ENCODE assay signal across 8 mouse cellular contexts in genomic region chr17:35813245-35813647, GRCm38 (mm10). TPM values are rescaled to one million over a fixed set of nuclear protein-coding genes. Genes with fewer than 3 reads are reported as not detected.
A peak's percentile ranks its signal among the peaks of the same experiment; 100 is the strongest.
DNase-seq lines count a peak whose midpoint lies in the region; ATAC-seq and TF ChIP-seq lines count a peak whose summit lies in the region.

No protein-coding gene starts in this region.

- WGBS in liver, embryonic 11.5 days = 62% methylated on average over 7 of the region's 7 CpGs
- WGBS in hindbrain, postnatal 0 days = 29% methylated on average over 7 of the region's 7 CpGs
- WGBS in limb, embryonic 15.5 days = 9% methylated on average over 7 of the region's 7 CpGs
- 54% methylated on average over 7 of the region's 7 CpGs for WGBS in neural tube, embryonic 14.5 days

- no peak for ATAC-seq in liver, embryonic 11.5 days (replicated peaks; ENCODE audit: low FRiP score)
- peak; percentile 88 for ATAC-seq in hindbrain, postnatal 0 days
- ATAC-seq in limb, embryonic 15.5 days (ENCODE audit: insufficient number of reproducible peaks, low FRiP score, low TSS enrichment, low read depth) = peak; percentile 85
- ATAC-seq in neural tube, embryonic 14.5 days (ENCODE audit: low read depth) = peak; percentile 61
- ATAC-seq in erythroid progenitor cell, adult 5-6 weeks (replicated peaks; ENCODE audit: low FRiP score, poor library complexity, severe bottlenecking) = no peak

- no peak overlapping the region for H3K4me2 ChIP-seq in liver, embryonic 11.5 days
- no peak overlapping the region for H3K4me2 ChIP-seq in hindbrain, postnatal 0 days (ENCODE audit: low read depth, low read length)
- H3K4me2 ChIP-seq in limb, embryonic 15.5 days = 0 out of 2 replicates have a peak overlapping the region, but pooled peaks have one; percentile 0
- no peak overlapping the region for H3K4me2 ChIP-seq in neural tube, embryonic 14.5 days (ENCODE audit: low read depth, low read length)

- H3K4me3 ChIP-seq in liver, embryonic 11.5 days (ENCODE audit: low read depth, low read length) = no peak overlapping the region
- no peak overlapping the region for H3K4me3 ChIP-seq in hindbrain, postnatal 0 days (ENCODE audit: low read length)
- H3K4me3 ChIP-seq in limb, embryonic 15.5 days = no peak overlapping the region
- H3K4me3 ChIP-seq in neural tube, embryonic 14.5 days (ENCODE audit: low read depth, low read length) = no peak overlapping the region

- no peak overlapping the region for H3K27ac ChIP-seq in liver, embryonic 11.5 days (ENCODE audit: low read depth, low read length)
- H3K27ac ChIP-seq in hindbrain, postnatal 0 days = peak overlapping the region; percentile 51
- peak overlapping the region; percentile 88 for H3K27ac ChIP-seq in limb, embryonic 15.5 days
- no peak overlapping the region; the same call in none of the 2 replicates for H3K27ac ChIP-seq in neural tube, embryonic 14.5 days (ENCODE audit: low read depth, low read length)

- TF ChIP-seq CTCF in hindbrain, postnatal 0 days (IDR thresholded peaks at IDR 0.05; ENCODE audit: low read depth) = no peak

- H3K9ac ChIP-seq in liver, embryonic 11.5 days (ENCODE audit: low read depth, low read length) = no peak overlapping the region
- H3K9ac ChIP-seq in hindbrain, postnatal 0 days (replicated peaks; ENCODE audit: low read length) = no peak overlapping the region
- H3K9ac ChIP-seq in limb, embryonic 15.5 days = no peak overlapping the region
- no peak overlapping the region for H3K9ac ChIP-seq in neural tube, embryonic 14.5 days (replicated peaks; ENCODE audit: low read depth, low read length)

- no peaks in the 10 kb centered on the region for H3K36me3 ChIP-seq in liver, embryonic 11.5 days (ENCODE audit: control insufficient read depth, insufficient read depth, low read length)
- H3K36me3 ChIP-seq in hindbrain, postnatal 0 days (ENCODE audit: insufficient read depth, low read length) = no peaks in the 10 kb centered on the region
- H3K36me3 ChIP-seq in limb, embryonic 15.5 days = no peaks in the 10 kb centered on the region
- H3K36me3 ChIP-seq in neural tube, embryonic 14.5 days (ENCODE audit: control insufficient read depth, insufficient read depth, low read length) = no peaks in the 10 kb centered on the region

- H3K9me3 ChIP-seq in liver, embryonic 11.5 days (ENCODE audit: control insufficient read depth, low read length) = no peaks in the 10 kb centered on the region
- no peaks in the 10 kb centered on the region for H3K9me3 ChIP-seq in hindbrain, postnatal 0 days (ENCODE audit: low read length)
- no peaks in the 10 kb centered on the region for H3K9me3 ChIP-seq in limb, embryonic 15.5 days
- H3K9me3 ChIP-seq in neural tube, embryonic 14.5 days (ENCODE audit: control insufficient read depth, low read length) = no peaks in the 10 kb centered on the region

- peaks cover 14% of the 10 kb centered on the region; the same call in 1 of the 2 replicates for H3K4me1 ChIP-seq in liver, embryonic 11.5 days (replicated peaks; ENCODE audit: control insufficient read depth, insufficient read depth, low read length)
- 0 out of 2 replicates have a peak, but pooled peaks cover 4% of the 10 kb centered on the region for H3K4me1 ChIP-seq in hindbrain, postnatal 0 days (ENCODE audit: insufficient read depth, low read length)
- H3K4me1 ChIP-seq in limb, embryonic 15.5 days = peaks cover 60% of the 10 kb centered on the region
- no peaks in the 10 kb centered on the region for H3K4me1 ChIP-seq in neural tube, embryonic 14.5 days (ENCODE audit: control insufficient read depth, insufficient read depth, low read length)

- DNase-seq in liver = peak; percentile 48
- DNase-seq in liver, embryonic 11.5 days (ENCODE audit: low spot score) = no peak
- DNase-seq in adrenal gland, adult 2 months = peak; percentile 95
- DNase-seq in gastrocnemius, adult 18-20 months (ENCODE audit: low spot score) = peak; percentile 97
- DNase-seq in hindbrain, postnatal 0 days (ENCODE audit: low spot score) = peak; percentile 87

- no peaks in the 10 kb centered on the region for H3K27me3 ChIP-seq in liver, embryonic 11.5 days (replicated peaks; ENCODE audit: control insufficient read depth, insufficient read depth, low read length)
- H3K27me3 ChIP-seq in hindbrain, postnatal 0 days (ENCODE audit: insufficient read depth, low read length) = no peaks in the 10 kb centered on the region
- H3K27me3 ChIP-seq in limb, embryonic 15.5 days = no peaks in the 10 kb centered on the region
- H3K27me3 ChIP-seq in neural tube, embryonic 14.5 days (ENCODE audit: control insufficient read depth, insufficient read depth, low read length) = no peaks in the 10 kb centered on the region

RNA-seq across cellular contexts. Expression of gene Ier3, which starts 8.2 kb away (rescaled TPM):
- polyA plus RNA-seq in liver, embryonic 11.5 days (2014; fragmentation: Nextera tagmentation; extraction: Ambion mirVana) = 9.4 and 9.9 TPM in 2 replicates
- 10 to 100 TPM in 1 of 2 experiments, 1 to 10 TPM in 1; 9.6 to 13.8 TPM for total RNA-seq in adrenal gland, adult 2 months (2021)
- 17.1 and 17.6 TPM in 2 replicates for polyA plus RNA-seq in adrenal gland, adult 2 months (2012; rRNA removed)
- total RNA-seq in gastrocnemius, adult 18-20 months (2021) = 1 to 10 TPM; 7.1 to 8.0 TPM
- 13.7 and 19.4 TPM in 2 replicates for total RNA-seq in hindbrain, postnatal 0 days (2014; rRNA removed)
- 18.3 and 19.4 TPM in 2 replicates for polyA plus RNA-seq in hindbrain, postnatal 0 days (2015; fragmentation: Nextera tagmentation; extraction: Ambion mirVana)
- polyA plus RNA-seq in limb, embryonic 15.5 days (2015; fragmentation: Nextera tagmentation; extraction: Ambion mirVana) = 23.2 and 27.5 TPM in 2 replicates
- polyA plus RNA-seq in neural tube, embryonic 14.5 days (2014; fragmentation: Nextera tagmentation; extraction: Ambion mirVana) = 4.2 and 6.9 TPM in 2 replicates
- 3.8 and 10.5 TPM in 2 replicates for total RNA-seq in erythroid progenitor cell, adult 5-6 weeks (2015; ENCODE audit: low replicate concordance)
- 0.51 and 4.0 TPM in 2 replicates for total RNA-seq in erythroid progenitor cell, adult 5-6 weeks (2017; ENCODE audit: low replicate concordance)

RNA-seq across cellular contexts. Expression of gene Flot1, which starts 9.8 kb away (rescaled TPM):
- polyA plus RNA-seq in liver, embryonic 11.5 days (2014; fragmentation: Nextera tagmentation; extraction: Ambion mirVana) = 59.3 and 67.8 TPM in 2 replicates
- total RNA-seq in adrenal gland, adult 2 months (2021) = 10 to 100 TPM; 59.0 to 74.4 TPM
- 61.0 and 66.2 TPM in 2 replicates for polyA plus RNA-seq in adrenal gland, adult 2 months (2012; rRNA removed)
- total RNA-seq in gastrocnemius, adult 18-20 months (2021) = 10 to 100 TPM; 58.1 to 61.3 TPM
- total RNA-seq in hindbrain, postnatal 0 days (2014; rRNA removed) = 94.1 and 142 TPM in 2 replicates
- polyA plus RNA-seq in hindbrain, postnatal 0 days (2015; fragmentation: Nextera tagmentation; extraction: Ambion mirVana) = 162 TPM in 2 replicates
- polyA plus RNA-seq in limb, embryonic 15.5 days (2015; fragmentation: Nextera tagmentation; extraction: Ambion mirVana) = 60.2 and 70.9 TPM in 2 replicates
- 100 and 121 TPM in 2 replicates for polyA plus RNA-seq in neural tube, embryonic 14.5 days (2014; fragmentation: Nextera tagmentation; extraction: Ambion mirVana)
- total RNA-seq in erythroid progenitor cell, adult 5-6 weeks (2015; ENCODE audit: low replicate concordance) = 19.3 and 32.8 TPM in 2 replicates
- total RNA-seq in erythroid progenitor cell, adult 5-6 weeks (2017; ENCODE audit: low replicate concordance) = 14.6 and 29.1 TPM in 2 replicates

RNA-seq across cellular contexts. Expression of gene Tubb5, which starts 24.9 kb away (rescaled TPM):
- 843 and 854 TPM in 2 replicates for polyA plus RNA-seq in liver, embryonic 11.5 days (2014; fragmentation: Nextera tagmentation; extraction: Ambion mirVana)
- total RNA-seq in adrenal gland, adult 2 months (2021) = 100 to 1,000 TPM; 152 to 198 TPM
- 137 and 156 TPM in 2 replicates for polyA plus RNA-seq in adrenal gland, adult 2 months (2012; rRNA removed)
- 10 to 100 TPM; 25.7 to 34.7 TPM for total RNA-seq in gastrocnemius, adult 18-20 months (2021)
- total RNA-seq in hindbrain, postnatal 0 days (2014; rRNA removed) = 3,311 and 3,326 TPM in 2 replicates
- polyA plus RNA-seq in hindbrain, postnatal 0 days (2015; fragmentation: Nextera tagmentation; extraction: Ambion mirVana) = 1,502 and 1,606 TPM in 2 replicates
- polyA plus RNA-seq in limb, embryonic 15.5 days (2015; fragmentation: Nextera tagmentation; extraction: Ambion mirVana) = 811 and 833 TPM in 2 replicates
- polyA plus RNA-seq in neural tube, embryonic 14.5 days (2014; fragmentation: Nextera tagmentation; extraction: Ambion mirVana) = 1,611 and 1,626 TPM in 2 replicates
- total RNA-seq in erythroid progenitor cell, adult 5-6 weeks (2015; ENCODE audit: low replicate concordance) = 663 and 669 TPM in 2 replicates
- total RNA-seq in erythroid progenitor cell, adult 5-6 weeks (2017; ENCODE audit: low replicate concordance) = 760 and 914 TPM in 2 replicates

RNA-seq across cellular contexts. Expression of gene Mdc1, which starts 28.1 kb away (rescaled TPM):
- 19.6 and 23.3 TPM in 2 replicates for polyA plus RNA-seq in liver, embryonic 11.5 days (2014; fragmentation: Nextera tagmentation; extraction: Ambion mirVana)
- total RNA-seq in adrenal gland, adult 2 months (2021) = 10 to 100 TPM; 15.4 to 20.8 TPM
- 3.6 and 5.9 TPM in 2 replicates for polyA plus RNA-seq in adrenal gland, adult 2 months (2012; rRNA removed)
- total RNA-seq in gastrocnemius, adult 18-20 months (2021) = 1 to 10 TPM; 4.2 to 6.7 TPM
- total RNA-seq in hindbrain, postnatal 0 days (2014; rRNA removed) = 14.7 and 26.7 TPM in 2 replicates
- polyA plus RNA-seq in hindbrain, postnatal 0 days (2015; fragmentation: Nextera tagmentation; extraction: Ambion mirVana) = 3.9 and 4.1 TPM in 2 replicates
- 13.0 and 15.0 TPM in 2 replicates for polyA plus RNA-seq in limb, embryonic 15.5 days (2015; fragmentation: Nextera tagmentation; extraction: Ambion mirVana)
- 6.0 and 8.5 TPM in 2 replicates for polyA plus RNA-seq in neural tube, embryonic 14.5 days (2014; fragmentation: Nextera tagmentation; extraction: Ambion mirVana)
- total RNA-seq in erythroid progenitor cell, adult 5-6 weeks (2015; ENCODE audit: low replicate concordance) = 117 and 147 TPM in 2 replicates
- total RNA-seq in erythroid progenitor cell, adult 5-6 weeks (2017; ENCODE audit: low replicate concordance) = 31.0 and 57.1 TPM in 2 replicates

RNA-seq across cellular contexts. Expression of gene Nrm, which starts 47.9 kb away (rescaled TPM):
- polyA plus RNA-seq in liver, embryonic 11.5 days (2014; fragmentation: Nextera tagmentation; extraction: Ambion mirVana) = 40.9 and 45.4 TPM in 2 replicates
- 1 to 10 TPM; 3.3 to 4.8 TPM for total RNA-seq in adrenal gland, adult 2 months (2021)
- polyA plus RNA-seq in adrenal gland, adult 2 months (2012; rRNA removed) = 9.3 and 11.7 TPM in 2 replicates
- total RNA-seq in gastrocnemius, adult 18-20 months (2021) = 1 to 10 TPM in 1 of 2 experiments, under 1 TPM in 1; 0.68 to 1.5 TPM
- 14.7 and 27.2 TPM in 2 replicates for total RNA-seq in hindbrain, postnatal 0 days (2014; rRNA removed)
- polyA plus RNA-seq in hindbrain, postnatal 0 days (2015; fragmentation: Nextera tagmentation; extraction: Ambion mirVana) = 24.6 and 25.7 TPM in 2 replicates
- polyA plus RNA-seq in limb, embryonic 15.5 days (2015; fragmentation: Nextera tagmentation; extraction: Ambion mirVana) = 55.5 and 59.0 TPM in 2 replicates
- polyA plus RNA-seq in neural tube, embryonic 14.5 days (2014; fragmentation: Nextera tagmentation; extraction: Ambion mirVana) = 15.7 and 16.9 TPM in 2 replicates
- total RNA-seq in erythroid progenitor cell, adult 5-6 weeks (2015; ENCODE audit: low replicate concordance) = 32.8 and 36.0 TPM in 2 replicates
- 19.1 and 35.8 TPM in 2 replicates for total RNA-seq in erythroid progenitor cell, adult 5-6 weeks (2017; ENCODE audit: low replicate concordance)

Comparison
In these comparisons a context has a peak if more than half of its experiments do, and no peak if none do; other contexts are left out.
1. ATAC-seq: peak in hindbrain, postnatal 0 days (single experiment), limb, embryonic 15.5 days (single experiment) and neural tube, embryonic 14.5 days (single experiment); none in liver, embryonic 11.5 days (single experiment) and erythroid progenitor cell, adult 5-6 weeks (single experiment).
2. H3K27ac ChIP-seq: peak in hindbrain, postnatal 0 days (single experiment) and limb, embryonic 15.5 days (single experiment); none in liver, embryonic 11.5 days (single experiment) and neural tube, embryonic 14.5 days (single experiment).